Mouse (Mus musculus) kidney, embryonic 15.5 days (tissue): ENCODE results near the gene Fn1. TPM values are rescaled to one million over a fixed set of nuclear protein-coding genes. Genes with fewer than 3 reads are reported as not detected.

Experiments
- ATAC-seq: fragments of 200-750 bp; cut with Nextera tagmentation; replicated peaks from 2 replicates; pipeline ENCODE4 v1.8.0; 2017; ENCODE audit warnings: moderate TSS enrichment; ENCODE audit not compliant: low FRiP score
- H3K27ac ChIP-seq: fragments of 300-500 bp; sonication (generic); 2 replicates; pipeline ENCODE4 v1.5.1; 2015; ENCODE audit warnings: mild to moderate bottlenecking, inconsistent platforms
- H3K27me3 ChIP-seq: fragments of 300-500 bp; sonication (generic); 2 replicates; pipeline ENCODE4 v1.6.1; 2015; ENCODE audit warnings: inconsistent platforms
- H3K36me3 ChIP-seq: fragments of 300-500 bp; sonication (generic); 2 replicates; pipeline ENCODE4 v1.6.1; 2015; ENCODE audit warnings: inconsistent platforms
- H3K4me1 ChIP-seq: fragments of 300-500 bp; sonication (generic); 2 replicates; pipeline ENCODE4 v1.6.1; 2015; ENCODE audit warnings: inconsistent platforms
- H3K4me2 ChIP-seq: fragments of 300-500 bp; sonication (generic); 2 replicates; pipeline ENCODE4 v1.6.1; 2015; ENCODE audit warnings: moderate library complexity, mild to moderate bottlenecking, inconsistent platforms
- H3K4me3 ChIP-seq: fragments of 300-500 bp; sonication (generic); replicated peaks from 2 replicates; pipeline ENCODE4 v1.5.1; 2015; ENCODE audit warnings: mild to moderate bottlenecking, inconsistent platforms
- H3K9ac ChIP-seq: fragments of 300-500 bp; sonication (generic); 2 replicates; pipeline ENCODE4 v1.6.1; 2015; ENCODE audit warnings: mild to moderate bottlenecking, inconsistent platforms
- H3K9me3 ChIP-seq: fragments of 300-500 bp; sonication (generic); replicated peaks from 2 replicates; pipeline ENCODE4 v1.6.1; 2016; ENCODE audit warnings: inconsistent platforms
- WGBS: fragments of 180-500 bp; shearing (Covaris S2); methylation state at CpG from one replicate; pipeline ENCODE4 v1.1.7; 2015; ENCODE audit warnings: mixed read lengths; 5-methylcytosine and 5-hydroxymethylcytosine counted together
- polyA plus RNA-seq: library from polyadenylated mRNA; unstranded; fragments of >200 nt; fragmentation: Nextera tagmentation; extraction: Ambion mirVana; gene quantifications from 2 replicates; pipeline ENCODE4 v1.2.1, GENCODE M21; 2015

Fn1 gene
- 142 and 164 TPM in 2 replicates for polyA plus RNA-seq

- Histone ChIP-seq H3K36me3 (peaks cover 24% of the 10 kb centered on the region), H3K9me3 (no peaks in the 10 kb centered on the region), H3K27me3 (no peaks in the 10 kb centered on the region), H3K9ac (peak within 1 kb of the TSS; percentile 88), H3K4me1 (peaks cover 31% of the 10 kb centered on the region), H3K27ac (peak within 1 kb of the TSS; percentile 97), H3K4me3 (peak within 1 kb of the TSS; percentile 79), H3K4me2 (peak within 1 kb of the TSS; percentile 86)
- under 1% methylated on average over 63 of the region's 63 CpGs for WGBS
- peak; percentile 96 for ATAC-seq
These were observed at the start of gene Fn1 for GRCm38 (mm10) chr1:71652551-71653399. Gene Fn1 (minus strand): TSS chr1:71653200.

GRCm38 (mm10) chr1:71696093-71696492 is 43.1 kb upstream of the Fn1 start:
- no peak for ATAC-seq
- Histone ChIP-seq H3K36me3 (no peaks in the 10 kb centered on the region), H3K27me3 (no peaks in the 10 kb centered on the region), H3K4me2 (no peak overlapping the region), H3K4me3 (no peak overlapping the region), H3K9ac (no peak overlapping the region), H3K4me1 (peaks cover 8% of the 10 kb centered on the region; the same call in 1 of the 2 replicates), H3K9me3 (no peaks in the 10 kb centered on the region), H3K27ac (no peak overlapping the region)
- WGBS = 67% methylated on average over 3 of the region's 3 CpGs

GRCm38 (mm10) chr1:71691472-71692277 is 38.7 kb upstream of the Fn1 start:
- H3K36me3 ChIP-seq = no peaks in the 10 kb centered on the region
- H3K27me3 ChIP-seq = no peaks in the 10 kb centered on the region
- no peaks in the 10 kb centered on the region for H3K9me3 ChIP-seq
- no peak for ATAC-seq
- 0 out of 2 replicates have a peak overlapping the region, but pooled peaks have one; percentile 18 for H3K27ac ChIP-seq
- H3K4me2 ChIP-seq = no peak overlapping the region
- WGBS = 56% methylated on average over 8 of the region's 8 CpGs
- H3K4me1 ChIP-seq = peaks cover 8% of the 10 kb centered on the region; the same call in 1 of the 2 replicates
- H3K4me3 ChIP-seq = no peak overlapping the region
- H3K9ac ChIP-seq = no peak overlapping the region

GRCm38 (mm10) chr1:71688926-71689303 is 35.9 kb upstream of the Fn1 start:
- H3K9me3 ChIP-seq = no peaks in the 10 kb centered on the region
- H3K9ac ChIP-seq = no peak overlapping the region
- H3K27ac ChIP-seq = no peak overlapping the region
- H3K4me1 ChIP-seq = peaks cover 12% of the 10 kb centered on the region
- ATAC-seq = no peak
- WGBS = 70% methylated on average over 5 of the region's 5 CpGs
- H3K4me3 ChIP-seq = no peak overlapping the region
- no peak overlapping the region for H3K4me2 ChIP-seq
- no peaks in the 10 kb centered on the region for H3K36me3 ChIP-seq
- no peaks in the 10 kb centered on the region for H3K27me3 ChIP-seq

GRCm38 (mm10) chr1:71688272-71688925 is 35.4 kb upstream of the Fn1 start:
- no peak overlapping the region for H3K4me3 ChIP-seq
- peaks cover 17% of the 10 kb centered on the region for H3K4me1 ChIP-seq
- H3K9ac ChIP-seq = no peak overlapping the region
- no peaks in the 10 kb centered on the region for H3K9me3 ChIP-seq
- no peak overlapping the region for H3K27ac ChIP-seq
- no peaks in the 10 kb centered on the region for H3K27me3 ChIP-seq
- H3K36me3 ChIP-seq = no peaks in the 10 kb centered on the region
- H3K4me2 ChIP-seq = no peak overlapping the region
- ATAC-seq = no peak
- WGBS = 87% methylated on average over 3 of the region's 3 CpGs

- no peak overlapping the region for H3K4me3 ChIP-seq
- H3K36me3 ChIP-seq = no peaks in the 10 kb centered on the region
- peaks cover 23% of the 10 kb centered on the region for H3K4me1 ChIP-seq
- 83% methylated on average over 5 of the region's 5 CpGs for WGBS
- no peak overlapping the region for H3K9ac ChIP-seq
- ATAC-seq = no peak
- H3K27ac ChIP-seq = no peak overlapping the region
- no peaks in the 10 kb centered on the region for H3K27me3 ChIP-seq
- no peaks in the 10 kb centered on the region for H3K9me3 ChIP-seq
- H3K4me2 ChIP-seq = no peak overlapping the region
These were observed 33.8 kb upstream of the Fn1 start for GRCm38 (mm10) chr1:71686791-71687190.

GRCm38 (mm10) chr1:71683736-71684135 is 30.7 kb upstream of the Fn1 start:
- 19% methylated on average over 6 of the region's 6 CpGs for WGBS

GRCm38 (mm10) chr1:71682194-71682715 is 29.3 kb upstream of the Fn1 start:
- H3K4me3 ChIP-seq = no peak overlapping the region
- no peaks in the 10 kb centered on the region for H3K9me3 ChIP-seq
- H3K4me2 ChIP-seq = no peak overlapping the region
- no peaks in the 10 kb centered on the region for H3K27me3 ChIP-seq
- H3K36me3 ChIP-seq = no peaks in the 10 kb centered on the region
- peaks cover 27% of the 10 kb centered on the region for H3K4me1 ChIP-seq
- H3K27ac ChIP-seq = peak overlapping the region; percentile 56
- ATAC-seq = no peak
- 21% methylated on average over 5 of the region's 5 CpGs for whole genome bisulfite sequencing
- no peak overlapping the region for H3K9ac ChIP-seq

More at GRCm38 (mm10) chr1:71683736-71684135, 30.7 kb upstream of the Fn1 start:
- H3K36me3 ChIP-seq = no peaks in the 10 kb centered on the region
- H3K9ac ChIP-seq = no peak overlapping the region
- no peaks in the 10 kb centered on the region for H3K27me3 ChIP-seq
- H3K4me2 ChIP-seq = peak overlapping the region; percentile 19; the same call in 1 of the 2 replicates
- peaks cover 27% of the 10 kb centered on the region for H3K4me1 ChIP-seq
- peak; percentile 82 for ATAC-seq
- H3K27ac ChIP-seq = no peak overlapping the region
- no peaks in the 10 kb centered on the region for H3K9me3 ChIP-seq
- H3K4me3 ChIP-seq = no peak overlapping the region

- 27% methylated on average over 2 of the region's 2 CpGs for WGBS
- Histone ChIP-seq H3K9ac (no peak overlapping the region), H3K4me3 (no peak overlapping the region), H3K4me1 (peaks cover 27% of the 10 kb centered on the region), H3K36me3 (no peaks in the 10 kb centered on the region), H3K27ac (no peak overlapping the region), H3K27me3 (no peaks in the 10 kb centered on the region), H3K9me3 (no peaks in the 10 kb centered on the region), H3K4me2 (no peak overlapping the region)
- no peak for ATAC-seq
These were observed 28.3 kb upstream of the Fn1 start for GRCm38 (mm10) chr1:71681306-71681705.

GRCm38 (mm10) chr1:71680046-71680672 is 27.2 kb upstream of the Fn1 start:
- H3K9ac ChIP-seq = no peak overlapping the region
- H3K4me1 ChIP-seq = peaks cover 27% of the 10 kb centered on the region
- H3K4me2 ChIP-seq = no peak overlapping the region
- WGBS = 78% methylated on average over 8 of the region's 8 CpGs
- no peaks in the 10 kb centered on the region for H3K36me3 ChIP-seq
- H3K27me3 ChIP-seq = no peaks in the 10 kb centered on the region
- H3K4me3 ChIP-seq = no peak overlapping the region
- no peak for ATAC-seq
- H3K27ac ChIP-seq = no peak overlapping the region
- no peaks in the 10 kb centered on the region for H3K9me3 ChIP-seq

- Histone ChIP-seq H3K9ac (no peak overlapping the region), H3K27ac (no peak overlapping the region), H3K4me2 (no peak overlapping the region), H3K27me3 (no peaks in the 10 kb centered on the region), H3K36me3 (no peaks in the 10 kb centered on the region), H3K4me3 (no peak overlapping the region), H3K9me3 (no peaks in the 10 kb centered on the region), H3K4me1 (no peaks in the 10 kb centered on the region)
- no peak for ATAC-seq
- 73% methylated on average over 2 of the region's 2 CpGs for WGBS
These were observed 22.4 kb upstream of the Fn1 start for GRCm38 (mm10) chr1:71675420-71675819.
